Mouse (Mus musculus): ENCODE results near the gene Golph3l. TPM values are rescaled to one million over a fixed set of nuclear protein-coding genes. Genes with fewer than 3 reads are reported as not detected.

The Golph3l gene
- polyA plus RNA-seq, 1 experiment from 2014 or later = 33.4 TPM

DNA sequence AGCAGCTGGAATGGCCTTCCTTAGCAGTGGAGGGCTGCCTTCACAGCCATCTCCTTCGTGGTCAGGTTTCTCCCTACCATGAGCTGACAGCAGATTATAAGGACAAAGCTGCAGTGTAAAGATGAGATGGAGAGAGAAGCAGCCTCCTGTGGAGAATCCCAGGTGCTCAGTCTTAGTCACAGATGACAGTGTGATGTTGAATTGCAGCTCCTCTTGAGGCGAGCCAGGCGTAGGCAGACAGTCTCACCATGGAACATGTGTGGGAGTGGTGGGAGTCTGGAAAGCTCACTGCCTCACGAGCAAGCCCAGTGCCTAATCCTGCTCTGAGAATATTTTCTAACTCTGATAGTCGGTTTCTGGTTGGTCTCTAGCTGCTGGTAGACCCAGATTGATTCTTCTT, 39.0 kb downstream of the Golph3l start:
- Histone ChIP-seq H3K4me2 (replicated peaks) (no peak overlapping the region), H3K9ac (replicated peaks) (no peak overlapping the region), H3K27me3 (no peaks in the 10 kb centered on the region), H3K36me3 (peaks cover 50% of the 10 kb centered on the region), H3K4me1 (peaks cover 28% of the 10 kb centered on the region), H3K27ac (replicated peaks) (no peak overlapping the region), H3K9me3 (no peaks in the 10 kb centered on the region), H3K4me3 (no peak overlapping the region)
- WGBS = 92% methylated on average over 5 of the region's 5 CpGs
- ATAC-seq (replicated peaks) = no peak

DNA sequence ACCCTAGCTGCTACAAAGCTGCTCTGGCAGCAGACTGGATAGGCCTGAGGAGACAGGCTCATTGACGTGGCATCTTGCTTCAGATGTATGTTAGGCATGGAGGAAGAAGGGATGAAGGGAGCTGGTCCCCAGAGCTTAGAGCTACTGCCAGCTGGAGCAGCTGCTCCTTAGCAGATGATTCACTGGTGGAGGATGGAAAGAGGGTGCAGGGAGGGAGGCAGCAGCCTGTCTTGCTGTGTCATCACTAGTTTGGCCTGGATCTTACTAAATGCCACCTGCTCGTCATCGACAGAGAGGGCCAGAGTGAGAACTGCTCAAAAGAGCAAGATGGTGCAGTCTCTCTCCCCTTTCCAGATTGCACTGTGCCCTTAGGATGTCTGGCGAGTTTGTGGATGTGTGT, 41.0 kb downstream of the Golph3l start:
- ATAC-seq (replicated peaks) = no peak
- peaks cover 69% of the 10 kb centered on the region for H3K36me3 ChIP-seq
- no peaks in the 10 kb centered on the region for H3K9me3 ChIP-seq
- H3K27ac ChIP-seq (replicated peaks) = peak overlapping the region; percentile 36; the same call in 1 of the 2 replicates
- H3K4me2 ChIP-seq (replicated peaks) = no peak overlapping the region
- H3K4me1 ChIP-seq = peaks cover 25% of the 10 kb centered on the region
- WGBS = 72% methylated on average over 4 of the region's 4 CpGs
- no peaks in the 10 kb centered on the region for H3K27me3 ChIP-seq
- no peak overlapping the region for H3K4me3 ChIP-seq
- no peak overlapping the region for H3K9ac ChIP-seq (replicated peaks)

DNA sequence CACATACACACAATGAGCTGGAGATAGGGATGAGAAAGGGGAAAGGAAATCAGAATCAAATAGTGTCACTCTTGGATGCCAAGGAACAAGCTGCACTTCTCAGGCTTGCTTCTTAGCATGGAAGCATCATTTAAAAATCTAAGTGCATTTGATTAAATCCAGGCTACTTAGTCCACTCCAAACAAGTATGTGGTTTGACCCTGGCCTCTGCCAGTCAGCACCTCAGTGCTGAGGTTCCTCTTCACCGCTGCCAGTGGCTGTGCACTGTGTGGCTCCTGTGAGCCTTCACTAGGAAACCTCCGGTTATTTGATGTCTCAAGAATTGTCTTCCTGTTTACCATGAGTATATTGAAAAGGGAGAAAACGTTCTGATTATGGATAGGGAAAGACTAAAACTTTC, 42.1 kb downstream of the Golph3l start:
- Histone ChIP-seq H3K4me2 (replicated peaks) (no peak overlapping the region), H3K27me3 (no peaks in the 10 kb centered on the region), H3K9me3 (no peaks in the 10 kb centered on the region), H3K27ac (replicated peaks) (no peak overlapping the region), H3K4me3 (no peak overlapping the region), H3K36me3 (peaks cover 78% of the 10 kb centered on the region), H3K9ac (replicated peaks) (no peak overlapping the region), H3K4me1 (peaks cover 21% of the 10 kb centered on the region)
- no peak for ATAC-seq (replicated peaks)
- WGBS = 91% methylated on average over 3 of the region's 3 CpGs

DNA sequence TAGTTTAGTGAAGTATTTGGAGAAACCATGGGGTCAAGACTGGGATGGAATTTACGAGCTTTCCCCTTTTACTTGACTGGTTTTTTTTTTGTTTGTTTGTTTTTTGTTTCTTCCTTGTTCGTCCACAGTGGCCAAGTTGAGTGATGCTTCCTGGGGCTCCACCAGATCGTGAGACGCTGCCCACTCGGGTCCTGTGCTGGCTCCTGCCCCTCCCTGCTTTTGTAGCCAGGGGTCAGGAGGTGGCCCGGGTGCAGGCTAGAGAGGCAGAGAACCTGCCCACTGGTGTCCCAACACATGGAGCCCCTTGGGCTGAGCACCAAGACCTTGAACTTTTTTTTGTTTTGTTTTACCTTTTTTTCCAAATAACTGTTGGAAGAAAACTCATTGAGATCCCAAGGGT, 42.6 kb downstream of the Golph3l start:
- Histone ChIP-seq H3K27me3 (no peaks in the 10 kb centered on the region), H3K27ac (replicated peaks) (no peak overlapping the region), H3K36me3 (peaks cover 81% of the 10 kb centered on the region), H3K4me1 (peaks cover 17% of the 10 kb centered on the region), H3K9ac (replicated peaks) (no peak overlapping the region), H3K4me3 (no peak overlapping the region), H3K9me3 (no peaks in the 10 kb centered on the region), H3K4me2 (replicated peaks) (no peak overlapping the region)
- ATAC-seq (replicated peaks) = no peak
- WGBS = 82% methylated on average over 6 of the region's 6 CpGs

DNA sequence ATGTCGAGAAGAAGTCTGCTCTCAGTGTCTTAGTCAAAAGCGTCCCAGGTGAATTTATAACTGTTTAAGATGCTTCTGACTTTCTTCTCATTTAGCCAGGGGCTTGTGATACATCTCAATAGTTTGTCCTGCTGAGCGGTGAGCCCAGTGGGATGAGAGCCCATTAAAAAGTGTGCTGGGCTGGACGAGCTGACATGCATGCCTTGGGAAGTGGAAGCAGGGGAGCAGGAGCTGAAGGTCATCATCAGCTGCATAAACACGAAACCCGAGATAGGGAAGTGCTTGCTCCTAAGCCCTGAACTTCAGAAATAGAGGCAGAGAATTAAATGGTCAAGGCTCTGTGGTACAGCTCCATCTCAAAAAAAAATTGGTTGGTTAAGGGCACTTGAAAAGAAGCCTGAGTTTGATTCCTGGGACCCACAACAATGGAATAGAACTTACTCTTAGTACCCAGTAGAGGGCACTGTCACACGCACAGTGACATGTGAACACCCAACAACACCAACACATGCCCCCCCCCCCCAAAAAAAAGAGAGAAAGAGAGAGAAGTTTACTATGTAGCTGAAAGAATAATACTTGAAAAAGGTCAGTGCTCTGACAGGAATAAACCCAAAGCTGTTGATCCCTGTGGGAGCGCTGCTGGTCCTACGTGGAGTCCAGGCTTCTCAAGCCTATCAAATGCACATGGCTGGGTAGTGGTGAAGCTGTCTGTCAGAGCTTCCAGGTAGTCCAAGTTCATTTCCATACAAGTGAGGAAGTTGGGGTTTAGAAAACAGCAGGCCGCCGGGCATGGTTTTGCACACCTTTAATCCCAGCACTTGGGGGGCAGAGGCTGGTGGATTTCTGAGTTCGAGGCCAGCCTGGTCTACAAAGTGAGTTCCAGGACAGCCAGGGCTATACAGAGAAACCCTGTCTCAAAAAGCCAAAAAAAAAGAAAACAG, 44.2 kb downstream of the Golph3l start:
- H3K27me3 ChIP-seq = no peaks in the 10 kb centered on the region
- ATAC-seq (replicated peaks) = no peak

DNA sequence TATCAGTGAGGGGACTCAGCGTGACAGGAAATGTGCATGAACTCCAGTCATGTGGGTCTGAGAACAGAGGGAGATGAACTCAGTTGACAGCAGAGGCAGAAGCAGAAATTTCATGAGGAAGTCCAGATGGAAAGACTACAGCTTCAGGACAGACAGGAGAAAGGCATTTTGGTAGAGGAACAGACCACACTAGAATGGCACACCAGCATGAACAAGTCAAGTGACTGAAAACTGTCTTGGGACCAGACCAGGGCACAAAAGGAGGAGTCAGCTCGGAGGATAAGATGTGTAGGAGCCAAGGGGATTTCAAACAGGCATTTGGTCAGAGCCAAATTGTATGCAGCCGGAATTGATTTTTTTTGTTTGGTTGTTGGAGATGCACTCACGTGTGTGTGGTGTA, 46.9 kb downstream of the Golph3l start:
- peaks cover 69% of the 10 kb centered on the region for H3K36me3 ChIP-seq
- H3K27me3 ChIP-seq = no peaks in the 10 kb centered on the region
- 83% methylated on average over 4 of the region's 4 CpGs for WGBS
- H3K4me1 ChIP-seq = no peaks in the 10 kb centered on the region
- H3K9ac ChIP-seq (replicated peaks) = no peak overlapping the region
- H3K4me3 ChIP-seq = no peak overlapping the region
- H3K4me2 ChIP-seq (replicated peaks) = no peak overlapping the region
- no peak for ATAC-seq (replicated peaks)
- no peak overlapping the region for H3K27ac ChIP-seq (replicated peaks)
- H3K9me3 ChIP-seq = no peaks in the 10 kb centered on the region

More for the DNA sequence above, 44.2 kb downstream of the Golph3l start:
- Histone ChIP-seq H3K4me1 (peaks cover 3% of the 10 kb centered on the region; the same call in 1 of the 2 replicates), H3K4me3 (no peak overlapping the region), H3K9ac (replicated peaks) (no peak overlapping the region), H3K36me3 (peaks cover 80% of the 10 kb centered on the region), H3K27ac (replicated peaks) (no peak overlapping the region), H3K9me3 (no peaks in the 10 kb centered on the region), H3K4me2 (replicated peaks) (no peak overlapping the region)
- 82% methylated on average over 12 of the region's 12 CpGs for WGBS

DNA sequence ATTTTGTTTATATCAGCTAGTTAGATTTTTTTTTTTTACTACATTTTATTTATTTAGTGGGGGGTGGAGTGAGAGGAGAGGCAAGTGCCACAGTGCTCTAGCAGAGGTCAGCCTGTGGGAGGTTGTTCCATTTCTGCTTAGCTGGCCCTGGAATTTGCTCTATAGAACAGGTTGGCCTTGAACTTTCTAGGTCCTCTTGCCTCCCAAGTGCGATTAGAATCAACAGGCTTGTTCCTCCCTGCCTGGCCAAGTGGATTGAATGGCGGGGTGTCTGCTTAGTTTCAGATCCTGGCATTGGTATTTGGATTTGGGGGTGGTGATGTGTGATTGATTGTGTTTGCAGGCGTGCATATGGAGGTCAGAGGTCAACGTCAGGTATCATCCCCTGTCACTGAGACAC, 47.3 kb downstream of the Golph3l start:
- no peaks in the 10 kb centered on the region for H3K27me3 ChIP-seq
- no peaks in the 10 kb centered on the region for H3K9me3 ChIP-seq
- H3K36me3 ChIP-seq = peaks cover 65% of the 10 kb centered on the region
- no peaks in the 10 kb centered on the region for H3K4me1 ChIP-seq
- H3K4me3 ChIP-seq = no peak overlapping the region
- H3K4me2 ChIP-seq (replicated peaks) = no peak overlapping the region
- no peak for ATAC-seq (replicated peaks)
- 90% methylated on average over 4 of the region's 4 CpGs for WGBS
- H3K9ac ChIP-seq (replicated peaks) = no peak overlapping the region
- no peak overlapping the region for H3K27ac ChIP-seq (replicated peaks)

DNA sequence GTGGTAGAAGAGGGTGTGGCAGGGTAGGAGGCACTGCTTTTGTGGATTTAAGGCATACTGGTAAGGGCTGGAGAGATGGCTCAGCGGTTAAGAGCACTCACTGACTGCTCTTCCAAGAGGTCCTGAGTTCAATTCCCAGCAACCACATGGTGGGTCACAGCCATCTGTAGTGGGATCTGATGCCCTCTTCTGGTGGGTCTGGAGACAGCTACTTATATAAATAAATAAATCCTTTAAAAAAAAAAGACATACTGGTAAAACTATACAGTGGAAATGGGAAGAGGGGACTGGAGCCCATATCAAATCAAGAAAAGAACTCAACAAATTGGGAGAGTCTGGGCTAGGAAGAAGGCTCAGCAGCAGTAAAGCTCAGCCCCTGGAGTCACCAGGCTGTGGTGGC, 51.0 kb downstream of the Golph3l start:
- ATAC-seq (replicated peaks) = no peak
- H3K9ac ChIP-seq (replicated peaks) = no peak overlapping the region
- no peaks in the 10 kb centered on the region for H3K4me1 ChIP-seq
- no peak overlapping the region for H3K4me2 ChIP-seq (replicated peaks)
- peaks cover 33% of the 10 kb centered on the region for H3K36me3 ChIP-seq
- no peaks in the 10 kb centered on the region for H3K9me3 ChIP-seq
- H3K27me3 ChIP-seq = no peaks in the 10 kb centered on the region
- no peak overlapping the region for H3K27ac ChIP-seq (replicated peaks)
- H3K4me3 ChIP-seq = no peak overlapping the region
- WGBS = 100% methylated on average over 1 of the region's 1 CpGs

DNA sequence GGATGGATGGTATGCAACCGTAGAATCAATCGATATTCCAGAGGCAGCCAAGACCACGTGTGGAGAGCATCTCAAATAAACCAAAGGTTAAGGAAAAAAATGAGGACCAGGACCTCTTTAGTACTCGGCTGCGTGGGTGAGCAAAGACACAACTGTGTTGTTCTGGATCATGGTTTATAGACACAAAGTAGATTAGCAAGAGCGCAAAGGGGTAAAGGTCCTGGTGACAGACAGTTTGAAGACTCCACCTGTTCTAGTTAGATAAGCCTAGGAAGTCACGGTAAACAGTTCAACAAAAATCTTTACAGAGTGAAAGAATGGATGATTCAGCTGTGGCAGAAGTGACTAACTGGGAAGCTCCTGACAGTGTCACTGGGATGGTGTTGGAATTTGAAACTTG, 54.4 kb downstream of the Golph3l start:
- no peak overlapping the region for H3K27ac ChIP-seq (replicated peaks)
- 91% methylated on average over 7 of the region's 7 CpGs for WGBS
- H3K36me3 ChIP-seq = peaks cover 9% of the 10 kb centered on the region; the same call in 1 of the 2 replicates
- ATAC-seq (replicated peaks) = no peak
- H3K4me3 ChIP-seq = no peak overlapping the region
- no peaks in the 10 kb centered on the region for H3K27me3 ChIP-seq
- no peak overlapping the region for H3K9ac ChIP-seq (replicated peaks)
- no peaks in the 10 kb centered on the region for H3K9me3 ChIP-seq
- no peak overlapping the region for H3K4me2 ChIP-seq (replicated peaks)
- H3K4me1 ChIP-seq = no peaks in the 10 kb centered on the region

DNA sequence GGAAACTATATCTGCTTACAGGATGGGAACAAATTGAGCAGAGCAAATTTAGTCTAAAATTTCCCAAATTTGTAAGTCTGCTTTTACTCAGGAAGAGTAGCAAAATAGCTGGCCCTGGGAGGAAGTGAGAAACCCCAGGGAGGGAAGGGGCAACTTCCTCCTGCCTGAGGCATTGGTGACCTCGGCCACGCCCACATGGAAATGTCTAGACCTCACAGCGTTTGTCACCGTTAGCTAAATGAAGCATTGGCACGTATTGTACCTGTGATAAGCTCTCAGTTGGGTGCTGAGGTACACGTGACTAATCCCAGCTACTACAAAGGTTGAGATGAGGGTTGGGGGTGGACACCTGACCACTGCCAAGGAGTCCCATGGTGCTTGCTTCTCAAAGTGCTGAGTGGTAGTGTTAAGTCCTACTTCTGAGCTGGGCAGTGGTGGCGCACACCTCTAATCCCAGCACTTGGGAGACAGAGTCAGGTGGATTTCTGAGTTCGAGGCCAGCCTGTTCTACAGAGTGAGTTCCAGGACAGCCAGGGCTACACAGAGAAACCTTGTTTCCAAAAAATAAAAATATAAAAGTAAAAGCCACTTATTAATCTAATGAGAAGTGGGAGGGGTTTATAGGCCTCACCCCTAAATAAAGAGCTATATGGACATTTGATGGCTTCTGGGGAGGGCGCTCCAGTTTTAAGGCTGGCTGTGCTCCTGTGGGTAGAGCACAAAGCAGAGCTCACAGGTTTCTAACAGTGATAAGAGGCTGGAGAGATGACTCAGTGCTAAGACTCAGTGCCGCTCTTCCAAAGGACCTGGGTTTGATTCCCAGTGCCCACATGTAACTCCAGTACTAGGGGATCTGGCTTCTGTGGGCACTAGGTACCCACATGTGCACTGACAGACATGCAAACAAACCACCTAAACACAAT, 56.8 kb downstream of the Golph3l start:
- Histone ChIP-seq H3K9me3 (no peaks in the 10 kb centered on the region), H3K4me1 (no peaks in the 10 kb centered on the region), H3K27ac (replicated peaks) (no peak overlapping the region), H3K9ac (replicated peaks) (no peak overlapping the region), H3K27me3 (no peaks in the 10 kb centered on the region), H3K4me3 (no peak overlapping the region), H3K36me3 (no peaks in the 10 kb centered on the region), H3K4me2 (replicated peaks) (no peak overlapping the region)
- 70% methylated on average over 10 of the region's 10 CpGs for WGBS
- no peak for ATAC-seq (replicated peaks)

DNA sequence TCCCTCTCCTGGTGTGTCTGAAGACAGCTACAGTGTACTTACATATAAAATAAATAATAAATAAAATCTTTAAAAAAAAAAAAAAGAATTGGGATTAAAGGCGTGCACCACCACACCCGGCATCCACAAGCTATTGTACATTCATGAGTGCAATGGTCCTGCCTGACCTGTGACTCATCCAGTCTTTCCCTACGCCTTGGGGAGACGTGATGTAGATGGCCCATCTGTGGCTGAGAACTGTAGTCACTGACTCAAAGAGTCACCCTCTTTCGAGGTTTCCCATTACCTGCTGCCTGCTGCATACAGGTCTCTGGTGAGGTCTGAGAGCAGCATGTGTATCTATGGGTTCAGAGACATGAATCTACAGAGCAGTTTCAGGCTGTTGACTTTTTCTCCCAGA, 59.3 kb downstream of the Golph3l start:
- no peak overlapping the region for H3K4me2 ChIP-seq (replicated peaks)

More for the DNA sequence above, 59.3 kb downstream of the Golph3l start:
- no peak overlapping the region for H3K9ac ChIP-seq (replicated peaks)
- H3K4me3 ChIP-seq = no peak overlapping the region
- no peaks in the 10 kb centered on the region for H3K27me3 ChIP-seq
- ATAC-seq (replicated peaks) = no peak
- no peaks in the 10 kb centered on the region for H3K36me3 ChIP-seq
- H3K4me1 ChIP-seq = no peaks in the 10 kb centered on the region
- H3K9me3 ChIP-seq = no peaks in the 10 kb centered on the region
- WGBS = 90% methylated on average over 5 of the region's 5 CpGs
- no peak overlapping the region for H3K27ac ChIP-seq (replicated peaks)
